Mouse (Mus musculus) kidney, adult 9 months (tissue): ENCODE measurements around the gene Fbf1.
"Not testable (repeated sequence)": the region's sequence is repeated elsewhere in the genome, so short reads cannot be mapped to it uniquely, and the experiment has no call there.

Source experiments
- DNase-seq: peaks from one replicate; pipeline ENCODE4 v3.0.0; 2022

Fbf1 gene

GRCm38 (mm10) chr11:116133497-116133896 lies 34.5 kb downstream of the Fbf1 start:
- DNase-seq = no peak

- DNase-seq = peak; percentile 53
Observed at GRCm38 (mm10) chr11:116132366-116133333, 35.3 kb downstream of the Fbf1 start.

DNA sequence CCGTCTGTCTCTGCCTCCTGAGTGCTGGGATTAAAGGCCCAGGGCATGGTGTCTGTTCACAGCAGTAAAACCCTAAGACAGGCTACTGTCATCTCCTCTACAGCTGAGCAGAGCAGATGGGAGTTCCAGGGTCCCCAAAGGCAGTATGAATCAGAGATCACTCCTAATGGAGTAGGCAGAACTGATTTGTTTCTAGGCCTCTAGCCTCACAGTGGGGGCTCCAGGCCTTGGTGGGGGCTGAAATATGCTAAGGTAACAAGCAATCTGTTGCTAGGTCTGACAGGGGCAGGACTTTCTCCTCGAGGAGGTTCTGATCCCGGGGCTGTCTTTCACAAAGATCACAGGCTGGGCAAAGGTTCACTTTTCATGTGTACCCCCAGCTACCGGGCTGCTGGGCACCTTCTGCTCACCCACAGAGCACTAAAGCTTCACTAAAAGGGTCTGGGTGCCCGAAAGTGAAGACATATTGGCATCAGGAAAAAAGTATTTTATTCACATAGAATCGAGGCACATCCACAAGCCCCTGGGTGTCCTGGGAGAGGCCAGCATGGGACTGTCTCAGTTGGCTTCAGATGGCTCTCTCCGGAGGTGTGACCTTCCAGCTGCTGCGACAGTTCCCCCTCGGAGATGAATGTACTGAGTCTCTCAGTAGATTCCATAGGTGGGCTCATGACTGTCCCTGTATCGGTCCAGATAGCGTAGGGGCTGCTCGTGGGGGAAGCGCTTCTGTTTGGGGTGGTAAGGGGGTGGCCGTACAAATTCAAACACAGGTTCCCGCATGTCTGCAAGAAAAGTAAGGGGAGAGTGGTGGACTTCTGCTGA lies 36.4 kb downstream of the Fbf1 start:
- DNase-seq = no peak

GRCm38 (mm10) chr11:116130488-116131205 lies 37.3 kb downstream of the Fbf1 start, which contains the start of gene Trim65:
Gene Trim65, minus strand, starts transcription at chr11:116131128.
- DNase-seq = peak; percentile 92

DNA sequence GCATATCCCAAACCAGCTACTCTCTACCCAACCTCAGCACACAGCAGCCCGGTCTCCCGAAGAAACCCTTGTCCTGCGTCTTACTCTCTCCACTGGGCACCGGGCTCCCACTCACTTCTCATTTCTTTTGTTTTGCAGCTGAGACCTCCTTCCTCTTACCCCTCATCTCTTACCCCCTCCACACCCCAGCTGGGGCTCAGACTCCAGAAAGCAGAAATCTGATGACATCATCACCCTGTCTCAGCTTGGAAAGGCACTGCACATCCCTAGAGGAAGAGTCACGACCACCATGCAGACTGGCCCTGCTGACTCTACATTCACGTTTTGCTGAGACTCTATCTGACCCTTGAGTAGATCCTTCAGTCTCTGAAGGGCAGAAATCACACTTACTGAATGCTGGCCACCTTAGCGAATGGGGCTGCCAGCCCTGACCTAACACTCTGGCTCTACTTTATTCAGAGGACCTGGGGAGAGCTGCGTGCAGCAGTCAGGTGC lies 37.9 kb downstream of the Fbf1 start:
- DNase-seq = no peak

- DNase-seq = no peak
Observed at GRCm38 (mm10) chr11:116129091-116129790, 38.7 kb downstream of the Fbf1 start.

GRCm38 (mm10) chr11:116127986-116128385 lies 40.0 kb downstream of the Fbf1 start:
- no peak for DNase-seq

GRCm38 (mm10) chr11:116127156-116127980 lies 40.6 kb downstream of the Fbf1 start, which contains the start of gene Trim47:
Gene Trim47, minus strand, starts transcription at chr11:116127210.
- peak; percentile 93 for DNase-seq

- DNase-seq = no peak
Observed at GRCm38 (mm10) chr11:116126261-116126660, 41.7 kb downstream of the Fbf1 start.

DNA sequence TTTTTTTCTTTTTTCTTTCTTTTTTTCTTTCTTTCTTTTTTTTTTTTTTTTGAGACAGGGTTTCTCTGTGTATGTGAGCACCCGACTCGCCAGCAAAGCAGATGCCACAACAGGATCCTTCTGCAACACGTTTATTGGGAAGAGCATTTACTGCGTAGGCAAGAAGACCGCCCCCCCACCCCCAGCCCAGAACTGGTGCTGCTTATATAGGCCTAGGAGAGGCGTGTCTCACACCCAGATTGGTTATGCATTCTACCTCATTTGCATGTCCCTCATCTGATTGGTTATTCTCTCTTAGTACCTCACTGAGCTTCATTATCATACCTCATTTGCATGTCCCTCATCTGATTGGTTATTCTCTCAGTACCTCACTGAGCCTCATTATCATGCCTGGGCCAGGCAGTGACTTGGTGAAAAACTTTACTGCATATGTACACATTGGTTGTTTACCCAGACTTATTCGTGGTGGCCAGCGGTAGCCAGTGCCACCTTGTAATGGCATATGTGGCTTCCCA lies 46.2 kb downstream of the Fbf1 start:
- not testable (repeated sequence) for DNase-seq

GRCm38 (mm10) chr11:116117819-116118218 lies 50.1 kb downstream of the Fbf1 start:
- DNase-seq = no peak

- no peak for DNase-seq
Observed at GRCm38 (mm10) chr11:116117241-116117640, 50.7 kb downstream of the Fbf1 start.

DNA sequence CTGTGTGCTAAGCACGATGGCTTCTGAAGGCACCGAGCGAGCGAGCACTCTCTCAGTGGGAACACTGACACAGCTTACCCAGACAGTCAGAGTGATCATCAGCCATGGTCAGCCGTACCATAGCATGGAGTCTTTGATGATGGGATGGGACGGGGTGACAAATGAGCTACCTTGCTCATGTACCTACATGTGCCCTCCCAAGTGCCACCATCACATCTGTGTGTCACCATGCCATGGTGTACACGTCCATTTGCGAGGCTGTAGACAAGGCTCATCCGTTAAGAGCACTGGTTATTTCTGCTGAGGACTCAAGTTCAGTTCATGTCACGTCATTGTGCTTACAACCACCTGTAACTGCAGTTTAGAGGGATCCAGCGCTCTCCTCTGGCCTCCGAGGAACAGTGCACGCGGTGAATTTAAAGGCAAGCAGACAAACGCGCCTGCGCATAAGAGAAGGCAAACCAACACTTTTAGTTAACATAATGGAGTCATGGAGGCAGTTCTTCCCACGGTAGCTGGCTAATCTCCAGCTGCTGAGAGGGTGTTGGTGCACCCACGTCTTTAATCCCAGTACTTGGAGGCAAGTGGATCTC lies 56.3 kb downstream of the Fbf1 start:
- DNase-seq = no peak

DNA sequence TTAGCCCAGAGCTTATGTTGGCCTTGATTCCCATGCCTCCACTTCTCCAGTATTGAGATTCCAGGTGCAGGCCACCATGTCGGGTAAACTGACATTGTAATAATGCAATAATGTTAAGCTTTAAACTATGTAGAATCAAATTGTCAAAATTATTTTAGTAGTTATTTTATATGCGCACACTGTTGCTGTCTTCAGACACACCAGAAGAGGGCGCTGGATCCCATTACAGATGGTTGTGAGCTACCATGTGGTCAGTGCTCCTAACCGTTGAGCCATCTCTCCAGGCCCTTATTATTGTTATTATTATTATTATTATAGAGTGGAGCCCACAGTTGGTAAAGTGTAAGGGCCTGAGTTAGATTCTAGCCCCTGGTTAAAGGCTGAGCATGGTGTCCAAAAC lies 56.9 kb downstream of the Fbf1 start:
- no peak for DNase-seq

GRCm38 (mm10) chr11:116110540-116110939 lies 57.4 kb downstream of the Fbf1 start:
- DNase-seq = no peak

- DNase-seq = peak; percentile 86
Observed at GRCm38 (mm10) chr11:116110131-116110530, 57.8 kb downstream of the Fbf1 start.

- DNase-seq = peak; percentile 32
Observed at GRCm38 (mm10) chr11:116109441-116110081, 58.4 kb downstream of the Fbf1 start.

DNA sequence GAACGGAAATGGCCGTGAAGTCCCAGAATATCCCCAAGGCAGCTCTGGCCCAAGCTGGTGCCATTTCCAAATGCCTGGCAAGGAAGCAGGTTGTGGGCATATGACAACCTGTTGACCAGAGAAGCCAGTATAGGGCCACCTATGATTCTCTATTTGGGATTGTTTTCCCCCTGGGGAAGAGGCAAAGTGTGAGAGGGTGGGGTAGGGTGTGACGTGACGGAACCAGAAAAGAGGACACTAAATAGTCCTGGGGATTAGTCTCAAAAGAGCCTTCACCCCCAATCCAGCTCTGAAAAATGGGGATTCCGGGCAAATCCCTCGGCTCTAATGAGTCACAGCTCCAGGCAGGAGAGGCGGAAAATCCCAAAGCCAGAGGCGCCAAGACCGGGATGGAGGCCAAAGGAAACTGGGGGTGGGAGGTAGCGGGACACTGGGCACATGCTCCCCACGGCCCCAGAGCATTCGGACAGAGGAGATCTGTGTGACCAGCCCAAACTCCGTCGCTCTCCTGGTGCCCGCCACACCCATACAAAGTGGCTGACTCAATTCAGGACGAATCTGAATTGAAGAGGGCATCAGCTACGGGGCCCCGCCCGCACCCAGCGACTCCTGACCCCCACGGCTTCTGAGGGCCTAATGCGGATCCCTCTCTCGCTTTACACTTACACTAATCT lies 59.4 kb downstream of the Fbf1 start:
- DNase-seq = peak; percentile 70

DNA sequence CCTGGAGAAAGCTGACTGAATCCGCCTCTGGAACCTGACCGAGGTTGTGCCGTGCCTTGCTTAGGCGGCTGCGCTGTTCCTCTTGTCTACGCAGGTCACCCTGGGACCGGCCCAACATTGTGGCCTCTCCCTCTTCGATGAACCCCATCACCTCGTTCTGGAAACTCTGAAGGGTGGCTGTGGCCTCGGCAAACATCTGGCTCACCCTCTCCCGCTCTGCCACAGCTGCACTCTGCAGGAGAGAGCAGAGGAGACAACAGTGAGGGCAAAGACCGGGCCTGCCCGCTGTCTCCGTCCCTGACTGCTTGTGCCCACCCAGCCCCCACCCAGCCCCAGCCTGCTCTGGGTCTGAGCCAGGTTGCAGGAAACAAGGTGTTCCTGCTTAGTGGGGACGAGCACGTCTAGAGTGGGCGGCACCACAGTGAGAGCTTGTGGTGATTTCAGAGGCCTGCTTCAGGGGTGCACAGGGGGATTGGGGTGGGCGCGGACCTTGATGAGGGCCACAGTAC lies 60.1 kb downstream of the Fbf1 start:
- peak; percentile 65 for DNase-seq
